Mouse (Mus musculus) adrenal gland, adult 2 months (tissue): ENCODE measurements around the gene BC049762. TPM values are rescaled to one million over a fixed set of nuclear protein-coding genes. Genes with fewer than 3 reads are reported as not detected.

Source experiments
- DNase-seq: peaks from one replicate; pipeline ENCODE4 v3.0.0; 2021
- long read RNA-seq: library from polyadenylated mRNA; stranded (forward); transcript quantifications from one replicate; pipeline ENCODE4 v2.0.0, GENCODE M21; 2021
- polyA plus RNA-seq: library from polyadenylated mRNA; depleted of rRNA; stranded (reverse); fragments of >200 nt; gene quantifications from 2 replicates; pipeline ENCODE4 v1.2.3, GENCODE M21; 2012; rRNA removed
- total RNA-seq, 2 experiments: library from RNA; stranded (reverse); gene quantifications; 2 replicates each; pipeline ENCODE4 v1.2.3; 2021

Gene BC049762
- total RNA-seq (under 1 TPM in 1 of 2 experiments, not detected in 1; 0.46 TPM), polyA plus RNA-seq (0.57 TPM in 1 of 2 replicates, not detected in the other)
- long read RNA-seq = 0 reads

- DNase-seq = peak; percentile 99
Measured at GRCm38 (mm10) chr11:51262342-51263285, at the start of gene BC049762. TSS of gene BC049762 (minus strand) at chr11:51263046.

- no peak for DNase-seq
Measured at GRCm38 (mm10) chr11:51311846-51312245, 49.0 kb upstream of the BC049762 start.

- DNase-seq = no peak
Measured at GRCm38 (mm10) chr11:51308306-51308705, 45.5 kb upstream of the BC049762 start.

GRCm38 (mm10) chr11:51303981-51304553 lies 41.2 kb upstream of the BC049762 start:
- DNase-seq = no peak

- DNase-seq = peak; percentile 58
Measured at GRCm38 (mm10) chr11:51302396-51302795, 39.5 kb upstream of the BC049762 start.

- DNase-seq = peak; percentile 55
Measured at GRCm38 (mm10) chr11:51298691-51299090, 35.8 kb upstream of the BC049762 start.

GRCm38 (mm10) chr11:51295742-51296141 lies 32.9 kb upstream of the BC049762 start:
- no peak for DNase-seq

- DNase-seq = no peak
Measured at GRCm38 (mm10) chr11:51293956-51294530, 31.2 kb upstream of the BC049762 start.

GRCm38 (mm10) chr11:51290066-51290955 lies 27.5 kb upstream of the BC049762 start:
- peak; percentile 62 for DNase-seq

GRCm38 (mm10) chr11:51289564-51290041 lies 26.8 kb upstream of the BC049762 start, which contains the start of gene Col23a1:
TSS of gene Col23a1 (plus strand) at chr11:51289920.
- peak; percentile 83 for DNase-seq

GRCm38 (mm10) chr11:51274418-51274817 lies 11.6 kb upstream of the BC049762 start:
- DNase-seq = no peak

- DNase-seq = peak; percentile 25
Measured at GRCm38 (mm10) chr11:51265326-51265725, 2.5 kb upstream of the BC049762 start.

- DNase-seq = peak; percentile 70
Measured at GRCm38 (mm10) chr11:51264352-51264751, 1.5 kb upstream of the BC049762 start.

- peak; percentile 85 for DNase-seq
Measured at GRCm38 (mm10) chr11:51263286-51263831, 513 bp upstream of the BC049762 start.

- DNase-seq = no peak
Measured at GRCm38 (mm10) chr11:51261680-51262219, 1.1 kb downstream of the BC049762 start, which contains the start of gene Clk4. TSS of gene Clk4 (plus strand) at chr11:51261730.

GRCm38 (mm10) chr11:51257006-51257405 lies 5.8 kb downstream of the BC049762 start:
- DNase-seq = no peak

- no peak for DNase-seq
Measured at GRCm38 (mm10) chr11:51242897-51243296, 19.9 kb downstream of the BC049762 start.

- DNase-seq = no peak
Measured at GRCm38 (mm10) chr11:51234626-51235025, 28.2 kb downstream of the BC049762 start.

- DNase-seq = no peak
Measured at GRCm38 (mm10) chr11:51227104-51227503, 35.7 kb downstream of the BC049762 start.

GRCm38 (mm10) chr11:51220308-51220707 lies 42.5 kb downstream of the BC049762 start, which contains the start of gene Gm12569:
TSS of gene Gm12569 (plus strand) at chr11:51220473.
- DNase-seq = no peak
